Mouse (Mus musculus): ENCODE measurements at regions not wholly inside any gene's neighbourhood (a gene's known extent, or its start where the extent isn't known, plus 50 kb on each side); places are given as distances from the start of the nearest gene placed in this dataset. TPM values are rescaled to one million over a fixed set of nuclear protein-coding genes. Genes with fewer than 3 reads are reported as not detected.

Small RNA genes lying in the stretch of these regions (microRNA-seq; reads per million reads assigned to microRNA genes)
- not detected for gene Gm23364 (ENCODE audit: borderline number of aligned reads)

All from liver, embryonic 11.5 days (tissue).